Mouse (Mus musculus): Measurements from ENCODE around the gene Armh3.

- TF ChIP-seq CTCF (IDR thresholded peaks at IDR 0.05; ENCODE audit: extremely low read depth, insufficient read depth, insufficient read length, insufficient replicate concordance) (no peak), POLR2A (IDR thresholded peaks at IDR 0.05; ENCODE audit: low read depth, low read length) (no peak)
Observed at GRCm38 (mm10) chr19:45803408-45803807, 194.9 kb downstream of the Armh3 start.
